Mouse (Mus musculus) granulocyte monocyte progenitor cell, adult 5-6 weeks (primary cell): ENCODE measurements around the gene Eif4b. TPM values are rescaled to one million over a fixed set of nuclear protein-coding genes. Genes with fewer than 3 reads are reported as not detected.
"Not testable (repeated sequence)": the region's sequence is repeated elsewhere in the genome, so short reads cannot be mapped to it uniquely, and the experiment has no call there.

Experiments used
- ATAC-seq: replicated peaks from 2 replicates; pipeline ENCODE4 v1.8.0; 2016; ENCODE audit warnings: mild to moderate bottlenecking, moderate TSS enrichment, inconsistent platforms; ENCODE audit not compliant: poor library complexity, severe bottlenecking
- total RNA-seq, 2 experiments: library from RNA; stranded (forward) in 1 of 2; stranded (reverse) in 1 of 2; fragments of 200-712, 200-1000 nt in 1 of 2; fragments of >200 nt in 1 of 2; fragmentation: Nextera tagmentation in 1 of 2; gene quantifications; 2 replicates each; pipeline ENCODE4 v1.2.3; 2014 to 2017

The Eif4b gene
- total RNA-seq, 2 experiments from 2014 or later: 244 to 450 TPM

DNA sequence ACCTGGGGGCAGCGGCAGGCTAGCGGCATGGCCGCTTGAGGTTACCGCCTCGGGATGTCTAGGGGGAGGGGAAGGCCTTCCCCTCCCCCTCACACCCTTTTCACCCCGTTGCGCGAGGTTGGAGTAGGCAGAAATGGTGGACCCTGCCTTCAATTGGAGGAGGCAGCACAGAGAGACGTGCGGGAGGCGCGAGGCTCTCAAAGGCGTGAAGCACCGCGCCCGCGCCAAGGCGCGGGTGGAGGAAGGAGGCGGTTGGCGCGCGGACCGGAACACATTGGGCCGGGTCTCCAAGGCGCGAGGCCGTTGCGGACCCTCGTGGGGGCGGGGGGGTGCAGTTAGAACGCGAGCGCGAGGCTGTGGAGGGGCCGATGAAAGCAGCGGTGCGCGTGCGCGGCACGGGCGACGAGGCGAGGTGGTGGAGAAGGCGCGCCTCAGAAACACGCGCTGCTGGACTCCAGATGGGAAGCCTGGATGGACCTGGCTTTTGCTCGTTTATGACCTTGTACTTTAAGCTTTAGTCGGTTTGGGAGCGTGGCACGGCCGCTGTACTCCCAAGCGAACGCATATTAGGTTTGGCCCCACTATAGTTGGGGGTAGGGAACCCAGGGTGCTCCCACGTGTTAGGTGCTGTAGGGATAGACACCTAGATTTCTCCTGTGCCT lies 628 bp downstream of the Eif4b start:
- ATAC-seq: peak; percentile 32

DNA sequence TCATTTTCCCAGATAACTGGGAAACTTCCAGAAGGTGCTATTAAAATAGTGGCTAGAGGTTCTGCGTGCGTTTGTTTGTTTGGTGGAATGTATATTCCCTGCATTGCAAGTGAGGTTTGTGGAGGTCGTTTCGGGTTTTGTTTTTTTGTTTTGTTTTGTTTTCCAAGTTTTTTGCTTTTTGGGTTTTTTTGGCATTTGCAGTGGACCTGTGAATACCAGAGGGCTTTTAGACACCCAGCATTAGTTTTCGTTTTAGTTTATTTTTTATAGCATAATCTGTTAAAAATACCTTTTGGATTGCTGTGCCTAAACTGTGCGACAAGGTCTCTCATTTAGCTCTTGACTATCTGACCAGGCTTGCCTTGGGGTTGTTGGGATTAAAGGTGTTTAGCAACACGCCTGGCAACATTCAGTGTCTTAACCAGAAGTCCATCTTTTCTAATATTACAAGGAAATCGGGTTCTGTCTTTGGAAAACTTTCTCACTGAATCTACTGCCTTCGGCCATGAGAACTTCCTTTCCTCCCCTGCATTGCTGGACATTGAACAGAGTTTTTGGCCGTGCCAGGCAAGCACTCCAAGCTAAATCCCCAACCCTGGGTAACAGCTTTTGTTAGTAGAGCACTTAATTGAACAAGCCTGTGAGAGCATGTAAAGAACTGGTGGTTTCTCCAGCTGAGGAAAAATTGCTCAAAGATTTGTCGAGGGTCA lies 1.5 kb downstream of the Eif4b start:
- ATAC-seq: no peak

DNA sequence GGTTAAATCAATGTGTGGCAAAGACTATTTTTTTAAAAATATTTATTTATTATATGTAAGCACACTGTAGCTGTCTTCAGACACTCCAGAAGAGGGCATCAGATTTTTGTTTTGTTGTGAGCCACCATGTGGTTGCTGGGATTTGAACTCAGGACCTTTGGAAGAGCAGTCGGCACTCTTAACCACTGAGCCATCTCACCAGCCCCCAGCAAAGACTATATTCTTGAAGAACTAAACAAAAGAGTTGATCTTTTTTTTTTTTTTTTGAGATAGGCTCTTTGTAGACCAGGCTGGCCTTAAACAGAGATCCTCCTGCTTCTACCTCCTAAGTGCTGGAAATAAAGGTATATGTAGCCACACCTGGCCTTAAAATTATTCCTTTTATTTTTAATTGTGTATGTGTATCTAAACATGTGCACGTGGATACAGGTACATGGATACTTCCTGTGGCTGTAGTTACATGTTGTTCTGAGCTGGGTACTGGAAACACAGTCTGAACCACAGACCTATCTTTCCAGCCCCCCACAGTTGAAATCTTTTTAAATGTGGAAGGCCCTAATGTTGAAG lies 3.6 kb downstream of the Eif4b start:
- no peak for ATAC-seq

DNA sequence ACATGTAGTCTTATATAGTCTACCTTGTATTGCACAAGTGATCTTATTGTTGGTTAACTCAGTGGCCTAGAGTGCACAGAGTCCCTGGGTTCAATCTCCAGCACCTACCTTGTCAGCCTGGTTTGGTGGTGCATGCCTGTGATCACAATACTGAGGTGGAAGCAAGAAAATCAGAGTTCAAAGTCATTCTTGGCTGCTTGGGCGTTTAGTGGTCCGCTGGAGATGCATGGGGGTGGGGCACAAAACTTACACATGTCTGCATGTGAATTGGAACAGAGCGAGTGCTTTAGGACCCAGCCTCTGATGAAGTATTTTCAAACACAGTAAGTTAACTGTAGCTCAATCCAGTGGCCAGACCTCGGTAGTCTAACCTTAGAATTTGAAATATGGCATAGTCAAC lies 5.6 kb downstream of the Eif4b start:
- no peak for ATAC-seq

DNA sequence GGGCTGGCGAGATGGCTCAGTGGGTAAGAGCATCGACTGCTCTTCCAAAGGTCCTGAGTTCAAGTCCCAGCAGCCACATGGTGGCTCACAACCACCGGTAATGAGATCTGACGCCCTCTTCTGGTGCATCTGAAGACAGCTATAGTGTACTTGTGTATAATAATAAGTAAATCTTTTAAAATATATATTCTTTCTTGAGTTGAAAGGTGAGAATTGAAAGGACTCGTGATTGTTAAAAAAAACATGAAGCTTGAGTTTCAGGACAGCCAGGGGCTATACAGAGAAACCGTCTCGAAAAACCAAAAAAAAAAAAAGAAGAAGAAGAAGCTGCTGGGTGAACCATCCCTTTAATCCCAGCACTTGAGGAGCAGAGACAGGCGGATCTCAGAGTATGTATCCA lies 6.4 kb downstream of the Eif4b start:
- not testable (repeated sequence) for ATAC-seq

DNA sequence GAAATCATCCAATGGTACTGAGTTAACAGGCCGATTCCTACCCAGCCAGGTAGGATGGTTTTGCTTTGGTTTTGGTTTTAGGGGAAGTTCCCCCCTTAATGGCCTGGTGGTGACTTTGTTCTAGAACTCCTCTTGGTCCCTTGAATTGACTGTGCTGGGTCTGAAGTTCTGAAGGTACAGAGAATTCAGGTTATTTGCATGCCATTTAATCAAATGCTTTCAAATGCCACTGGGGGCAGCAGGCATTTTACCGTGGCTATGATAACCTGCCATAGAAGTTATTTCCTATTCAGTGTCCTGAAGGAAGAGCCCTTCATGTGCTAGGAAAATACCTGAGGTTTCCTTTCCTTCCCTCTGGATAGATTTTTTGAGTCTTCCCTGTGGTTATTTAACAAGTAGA lies 6.9 kb downstream of the Eif4b start:
- ATAC-seq: no peak

DNA sequence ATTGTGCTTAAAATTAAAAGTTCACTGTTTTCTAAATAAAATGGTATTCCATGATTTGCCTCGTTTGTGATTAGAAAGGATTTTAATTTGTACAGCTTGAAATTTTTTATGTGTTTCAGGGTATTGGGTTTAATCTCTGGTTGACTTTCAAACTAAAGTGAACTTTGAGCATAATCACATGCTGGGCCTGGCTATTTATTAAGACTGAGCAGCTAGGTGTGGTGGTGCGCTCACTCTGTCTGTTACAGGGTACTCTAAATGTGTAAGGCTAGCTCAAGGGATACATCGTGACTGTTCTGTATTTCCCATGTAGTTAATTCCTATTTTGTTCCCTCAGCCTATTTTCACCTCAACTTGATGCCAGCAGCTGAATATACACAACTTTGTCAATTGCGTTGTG lies 8.6 kb downstream of the Eif4b start:
- no peak for ATAC-seq

DNA sequence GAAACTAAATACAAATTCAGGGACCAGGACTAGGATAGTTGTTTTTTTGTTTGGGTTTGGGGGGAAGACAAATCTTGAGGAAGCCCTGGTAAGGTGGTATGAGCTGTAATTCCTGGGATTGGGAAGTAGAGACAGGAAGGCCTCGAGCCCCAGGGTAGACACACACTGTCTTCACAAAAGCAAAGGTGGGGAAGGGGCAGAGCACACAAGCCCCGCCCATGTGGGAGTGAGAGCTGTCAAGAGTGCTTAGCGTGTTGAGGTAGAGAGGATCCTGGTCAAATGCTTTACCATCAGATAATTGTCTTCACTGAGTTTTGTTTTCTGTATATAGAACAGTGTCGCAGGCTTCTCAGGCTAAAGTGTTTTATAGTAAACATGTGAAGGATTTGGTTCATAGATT lies 9.5 kb downstream of the Eif4b start:
- no peak for ATAC-seq

DNA sequence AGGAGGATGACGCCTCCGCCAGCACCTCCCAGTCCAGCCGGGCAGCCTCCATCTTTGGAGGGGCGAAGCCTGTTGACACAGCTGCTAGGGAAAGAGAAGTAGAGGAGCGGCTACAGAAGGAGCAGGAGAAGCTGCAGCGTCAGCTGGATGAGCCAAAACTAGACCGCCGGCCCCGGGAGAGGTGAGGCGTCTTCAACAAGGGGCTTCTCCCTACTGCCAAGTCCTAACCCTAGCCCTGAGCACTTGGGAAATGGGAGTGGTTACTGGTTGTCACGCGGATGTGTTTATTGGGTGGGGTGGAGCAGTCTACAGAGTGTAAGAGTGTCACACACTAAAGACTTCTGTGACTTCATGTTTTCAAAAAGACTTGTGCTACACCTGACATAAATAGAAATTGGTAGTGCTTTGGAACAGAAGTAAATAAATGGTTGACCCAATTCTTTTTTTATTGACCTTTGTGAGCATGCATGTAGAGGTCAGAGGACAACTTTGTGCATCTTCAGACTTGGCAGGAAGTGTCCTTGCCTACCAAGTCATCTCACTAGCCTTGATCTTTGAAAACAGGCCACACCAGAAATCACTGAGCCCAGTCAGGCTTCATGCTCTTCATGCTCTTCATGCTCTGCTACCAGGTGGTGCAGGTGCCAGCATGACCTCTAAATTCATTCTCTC lies 16.5 kb downstream of the Eif4b start:
- ATAC-seq: no peak

DNA sequence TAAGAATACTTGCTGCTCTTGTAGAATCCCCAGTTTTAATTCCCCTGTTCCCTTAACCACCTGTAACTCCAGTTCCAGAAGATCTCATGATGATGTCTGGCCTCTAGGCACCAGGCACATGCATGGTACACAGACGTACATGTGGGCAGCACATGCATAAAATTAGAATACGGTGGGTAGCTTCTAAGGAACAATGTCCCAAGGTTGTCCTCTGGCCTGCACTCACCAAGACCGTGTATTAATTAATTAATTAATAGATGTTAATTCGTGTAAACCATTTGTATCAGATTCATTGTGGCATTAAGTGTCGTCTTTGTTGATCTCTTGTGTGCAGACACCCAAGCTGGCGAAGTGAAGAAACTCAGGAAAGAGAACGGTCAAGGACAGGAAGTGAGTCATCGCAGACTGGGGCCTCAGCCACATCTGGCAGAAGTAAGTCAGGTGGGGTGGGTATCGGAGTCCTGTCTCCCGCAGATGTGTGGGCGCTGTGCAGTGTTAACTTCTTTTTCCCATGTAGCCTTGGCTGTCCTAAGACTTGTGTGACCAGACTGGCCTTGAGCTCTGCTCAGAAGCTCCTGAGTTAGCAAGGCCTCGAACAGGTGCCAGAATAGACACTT lies 17.6 kb downstream of the Eif4b start:
- ATAC-seq: peak; percentile 90

DNA sequence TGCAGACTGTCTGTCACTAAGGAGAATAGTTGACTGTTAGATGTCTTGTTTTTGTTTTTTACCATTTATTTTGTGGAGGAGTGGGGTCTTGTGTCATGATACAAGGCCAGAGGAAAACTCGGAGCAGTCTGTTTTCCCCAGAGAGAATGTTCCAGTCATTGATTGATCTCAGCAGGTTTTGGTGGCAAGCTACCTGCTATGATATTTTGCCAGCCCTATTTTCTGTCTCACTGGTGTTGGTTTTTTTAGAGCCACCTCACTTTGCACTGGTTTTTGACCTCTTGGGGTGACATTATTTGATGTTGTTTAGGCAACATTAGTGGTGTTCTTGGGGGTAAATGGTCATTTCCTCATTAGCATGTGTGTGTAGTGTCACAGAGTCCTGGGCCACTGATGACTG lies 18.1 kb downstream of the Eif4b start:
- ATAC-seq: no peak

DNA sequence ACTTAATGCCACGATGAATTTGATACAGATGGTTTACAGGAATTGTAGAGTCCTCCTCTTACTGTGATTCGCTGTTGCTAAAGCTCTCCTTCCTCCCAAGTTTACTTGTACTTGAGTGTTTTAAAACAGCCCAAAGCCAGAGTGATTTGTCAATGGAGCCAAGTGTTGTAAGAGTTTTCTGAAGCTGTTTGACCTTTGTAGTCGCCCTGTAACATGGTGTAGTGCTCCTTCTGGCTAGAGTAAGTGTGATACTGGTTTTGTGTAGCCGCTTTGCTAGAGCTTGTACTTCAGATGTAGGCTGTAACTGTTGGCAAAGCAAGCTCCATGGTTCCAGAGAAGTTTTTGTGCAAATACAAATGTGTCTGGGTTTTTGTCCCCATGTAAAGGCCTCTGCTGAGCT lies 18.6 kb downstream of the Eif4b start:
- ATAC-seq: no peak

DNA sequence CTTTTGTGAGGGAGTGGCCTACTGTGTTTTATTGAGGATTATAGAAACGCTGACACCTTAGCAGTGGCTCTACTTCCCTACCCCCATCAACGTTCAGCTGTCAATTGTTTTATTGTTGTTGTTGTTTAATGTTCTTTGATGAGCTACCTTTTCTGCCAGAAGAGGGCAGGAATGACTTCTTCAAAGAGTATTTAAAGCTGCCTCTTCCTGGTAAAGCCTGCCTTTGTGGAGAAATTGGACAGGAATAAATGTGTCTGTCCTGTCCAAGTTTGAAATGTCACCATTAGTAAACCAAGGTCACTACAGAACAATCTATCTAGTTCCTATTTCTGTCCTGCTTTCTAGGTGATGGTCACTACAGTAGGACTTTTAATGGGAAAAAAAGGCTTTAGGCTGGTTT lies 20.6 kb downstream of the Eif4b start:
- no peak for ATAC-seq

DNA sequence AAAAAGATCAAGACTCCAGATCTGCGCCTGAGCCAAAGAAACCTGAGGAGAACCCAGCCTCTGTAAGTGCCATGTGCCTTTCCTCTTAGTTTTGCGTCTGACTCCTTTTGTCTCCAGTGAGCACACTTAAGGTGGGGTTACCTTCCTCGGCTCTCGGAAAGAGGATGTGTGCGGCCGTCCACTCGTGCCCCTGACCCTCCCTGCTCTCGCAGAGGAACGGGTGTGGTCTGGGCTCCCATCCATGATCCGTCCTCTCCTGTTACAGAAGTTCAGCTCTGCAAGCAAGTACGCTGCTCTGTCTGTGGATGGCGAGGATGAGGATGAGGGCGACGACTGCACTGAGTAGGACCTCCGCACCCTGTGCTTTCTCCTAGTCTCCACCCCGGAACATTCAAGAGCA lies 21.4 kb downstream of the Eif4b start:
- ATAC-seq: no peak

DNA sequence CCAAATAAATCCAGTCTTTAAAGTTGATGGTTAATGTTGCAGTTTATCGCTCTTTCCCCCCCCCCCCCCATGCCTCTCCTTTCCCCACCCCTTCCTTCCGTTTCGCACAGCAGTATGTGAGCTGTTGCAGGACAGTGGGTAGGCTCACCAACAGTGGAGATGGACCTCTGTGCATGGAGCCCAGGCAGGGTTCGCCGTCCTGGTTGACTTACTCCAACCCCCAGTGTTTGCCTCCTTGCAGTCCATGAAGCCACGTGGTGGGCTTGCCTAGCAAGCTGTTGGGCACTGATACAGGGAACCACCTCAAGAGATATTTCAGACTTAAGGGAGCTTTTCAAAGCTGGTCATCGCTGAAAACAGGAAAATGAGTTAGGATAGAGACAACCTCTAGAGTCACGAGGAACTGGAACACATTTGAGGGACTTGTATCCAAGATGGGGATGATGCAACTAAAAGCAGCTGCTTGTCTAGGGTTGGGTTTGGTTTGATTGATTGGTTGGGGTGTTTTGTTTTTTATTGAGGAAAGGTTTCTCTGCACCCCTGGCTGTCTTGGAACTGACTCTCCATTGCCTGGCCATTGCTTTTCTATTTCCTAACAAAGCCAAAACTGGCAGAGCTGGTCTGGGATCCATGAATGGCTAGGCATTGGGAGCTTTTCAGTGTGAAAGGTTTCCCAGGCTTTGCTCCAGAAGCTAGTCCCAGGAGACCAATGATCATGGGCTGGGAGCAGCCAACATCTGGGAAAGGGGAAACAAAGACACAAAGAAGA lies 23.8 kb downstream of the Eif4b start:
- ATAC-seq: no peak

DNA sequence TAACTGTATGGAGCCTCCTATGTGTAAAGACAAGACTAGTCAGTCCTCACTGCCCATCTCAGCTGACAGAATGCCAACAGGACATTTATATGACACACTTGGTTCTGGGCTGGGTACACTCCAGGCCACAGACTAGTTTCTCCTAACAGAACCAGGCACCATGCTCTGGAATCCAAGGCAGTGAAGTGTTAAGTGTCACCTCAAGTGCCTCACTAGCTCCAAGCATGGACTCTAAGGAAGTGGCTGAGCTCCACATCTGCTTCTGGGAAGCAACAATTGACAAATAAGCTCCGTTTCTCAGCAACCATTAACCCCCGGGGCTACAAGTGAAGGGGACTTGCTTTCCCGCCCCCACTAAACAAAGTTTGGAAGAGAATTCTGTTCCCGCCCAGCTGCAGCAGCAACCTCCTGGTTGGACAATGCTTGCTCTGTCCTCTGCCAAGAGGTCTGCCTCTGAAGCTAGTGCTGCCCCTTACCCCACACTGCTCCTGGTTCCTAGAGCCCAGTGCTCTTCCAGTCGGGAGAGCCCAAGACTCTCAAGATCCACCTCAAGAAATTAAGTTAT lies 24.5 kb downstream of the Eif4b start:
- ATAC-seq: no peak

DNA sequence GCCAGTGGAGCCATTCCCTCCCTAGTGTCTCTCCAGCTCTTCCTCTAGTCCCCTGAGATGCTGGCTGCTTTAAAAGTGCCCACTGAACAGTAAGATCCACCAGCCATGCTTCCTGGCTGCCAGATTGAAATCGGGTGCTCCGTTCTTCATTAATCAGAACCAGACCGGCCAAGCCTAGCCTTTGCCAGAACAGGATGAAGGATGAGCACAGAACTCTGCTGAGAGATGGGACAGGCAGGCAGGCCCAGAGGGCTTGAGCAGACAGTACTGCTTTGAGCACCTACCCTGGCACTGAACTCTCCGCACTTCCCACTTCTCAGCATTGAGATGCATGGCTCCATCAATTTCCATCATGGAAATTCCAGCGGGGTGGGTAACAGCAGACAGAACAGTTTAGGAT lies 25.7 kb downstream of the Eif4b start:
- ATAC-seq: no peak

DNA sequence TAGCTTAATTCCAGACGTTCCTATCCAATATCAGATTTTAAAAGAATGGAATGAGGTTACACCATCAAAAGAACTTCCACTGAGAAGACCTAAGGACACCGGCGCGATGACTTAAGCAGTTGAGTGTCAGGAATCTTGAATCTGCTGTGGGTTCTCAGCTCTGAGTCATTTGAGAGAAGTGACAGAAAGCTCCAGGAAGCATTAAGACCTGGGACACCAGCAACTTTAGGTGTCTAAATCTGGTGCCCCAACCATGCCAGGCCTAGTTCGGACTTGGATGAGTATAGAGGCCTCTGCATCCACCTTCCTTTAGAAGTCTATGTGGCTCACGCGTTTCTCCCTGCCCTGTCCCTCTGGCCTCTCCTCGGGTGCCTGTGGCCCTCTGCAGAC lies 26.2 kb downstream of the Eif4b start:
- ATAC-seq: no peak

DNA sequence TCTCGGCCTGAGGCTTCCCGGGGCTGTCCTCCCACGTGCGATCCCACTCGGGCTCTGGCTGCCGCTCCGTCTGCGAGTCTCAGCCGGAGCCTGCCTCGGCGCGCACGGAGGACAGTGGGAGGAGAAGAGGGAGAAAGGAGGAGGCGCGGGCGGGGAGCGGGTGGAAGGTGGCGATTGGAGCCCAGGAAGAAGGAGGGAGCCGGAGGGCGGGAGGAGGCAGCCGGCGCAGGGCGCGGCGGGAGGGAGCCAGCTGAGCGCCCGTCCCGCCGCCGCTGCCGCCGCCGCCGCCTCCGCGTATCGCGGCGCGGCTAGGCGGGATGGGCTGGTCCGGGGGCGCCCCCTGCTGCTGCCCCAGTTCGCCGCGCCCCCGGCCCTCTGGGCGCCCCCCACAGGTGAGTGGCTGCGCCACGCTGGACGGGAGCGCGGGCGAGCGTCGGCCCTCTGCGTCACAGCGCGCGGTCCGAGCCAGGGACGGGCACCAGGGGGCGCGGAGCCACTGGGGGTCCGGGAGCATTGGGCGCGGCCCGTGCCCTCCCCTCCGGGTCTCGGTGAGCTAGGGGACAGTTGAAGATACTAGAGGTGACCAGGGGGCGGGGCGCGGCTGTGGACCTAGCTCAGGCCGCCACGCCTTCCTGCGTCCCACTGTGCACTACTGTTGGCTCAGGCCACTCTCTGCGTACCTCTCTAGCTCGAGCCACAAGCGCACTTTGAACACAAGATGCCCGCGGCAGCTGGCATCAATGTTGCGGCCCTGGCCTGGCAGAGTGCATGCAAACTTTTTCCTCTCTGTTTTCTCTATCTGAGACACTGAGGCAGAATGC lies 26.8 kb downstream of the Eif4b start, which contains the start of gene Tns2:
Gene Tns2, plus strand, starts transcription at position 253 of the 821 bp plus-strand sequence.
- peak; percentile 68 for ATAC-seq
